Mouse (Mus musculus) cerebellum, adult 9-10 months (tissue): Measurements from ENCODE around the gene Capza1.
"Not testable (repeated sequence)": the region's sequence is repeated elsewhere in the genome, so short reads cannot be mapped to it uniquely, and the experiment has no call there.

ENCODE experiments used
- DNase-seq: peaks from one replicate; pipeline ENCODE4 v3.0.0; 2022

The Capza1 gene

DNA sequence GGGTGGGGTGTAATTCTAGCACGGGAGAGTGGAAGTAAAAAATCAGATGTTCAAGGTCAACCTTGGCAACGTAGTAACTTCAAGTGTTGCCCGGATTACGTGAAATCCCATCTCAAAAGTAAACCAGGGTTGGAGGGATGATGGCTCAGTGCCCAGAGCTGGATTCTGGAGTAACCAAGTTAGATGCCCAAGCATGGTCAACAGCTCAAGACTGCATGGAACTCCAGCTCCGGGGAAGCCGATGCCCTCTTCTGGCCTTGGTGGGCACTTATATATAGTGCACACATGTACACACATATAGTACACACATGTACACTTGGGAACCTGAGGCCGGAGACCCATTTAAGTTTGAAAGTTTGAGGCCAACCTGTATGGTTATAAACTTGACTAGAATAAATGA, 48.2 kb downstream of the Capza1 start:
- no peak for DNase-seq

DNA sequence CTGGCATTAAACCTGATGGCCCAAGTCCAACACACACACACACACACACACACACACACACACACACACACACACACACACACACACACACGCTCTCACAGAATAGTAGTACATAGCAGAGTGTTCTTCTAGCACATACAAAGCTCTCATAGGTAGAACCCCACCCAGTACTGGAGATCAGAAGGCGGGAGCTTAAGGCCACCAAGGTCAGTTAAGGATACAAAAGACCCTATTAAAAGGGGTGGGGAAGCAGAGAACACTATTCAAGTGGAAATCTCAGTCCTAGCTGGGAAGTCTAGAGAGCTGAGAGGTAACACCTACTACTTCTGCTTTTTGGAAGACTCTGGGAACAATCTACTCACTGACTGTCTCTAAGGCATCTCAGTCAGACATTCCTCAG, 49.0 kb downstream of the Capza1 start:
- DNase-seq, result no peak

DNA sequence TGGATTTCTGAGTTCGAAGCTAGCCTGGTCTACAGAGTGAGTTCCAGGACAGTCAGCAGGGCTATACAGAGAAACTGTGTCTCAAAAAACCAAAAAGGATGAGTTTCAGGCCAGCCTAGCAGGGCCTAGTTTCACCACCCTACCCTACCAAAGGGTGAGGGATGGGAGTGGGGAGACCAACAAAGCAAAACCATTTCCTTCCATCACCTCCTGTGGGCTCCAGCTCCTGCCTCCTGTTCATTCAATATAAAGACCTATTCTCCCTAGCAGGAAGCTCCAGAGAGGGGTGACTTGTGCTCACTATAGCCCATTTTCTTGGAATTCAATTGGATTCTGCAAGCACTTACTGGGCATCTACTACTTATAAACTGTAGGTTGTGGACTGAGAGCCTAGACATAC, 49.6 kb downstream of the Capza1 start:
- DNase-seq, result no peak

DNA sequence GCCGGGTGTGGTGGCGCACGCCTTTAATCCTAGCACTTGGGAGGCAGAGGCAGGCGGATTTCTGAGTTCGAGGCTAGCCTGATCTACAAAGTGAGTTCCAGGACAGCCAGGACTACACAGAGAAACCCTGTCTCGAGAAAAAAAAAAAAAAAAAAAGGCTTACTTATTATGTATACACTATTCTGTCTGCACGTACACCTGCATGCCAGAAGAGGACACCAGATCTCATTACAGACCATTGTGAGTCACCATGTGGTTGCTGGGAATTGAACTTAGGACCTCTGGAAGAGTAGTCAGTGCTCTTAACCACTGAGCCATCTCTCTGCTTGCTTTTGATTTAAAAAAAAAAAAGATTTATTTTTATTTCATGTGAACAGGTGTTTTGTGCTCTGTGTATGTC, 51.1 kb downstream of the Capza1 start:
- not testable (repeated sequence) for DNase-seq

DNA sequence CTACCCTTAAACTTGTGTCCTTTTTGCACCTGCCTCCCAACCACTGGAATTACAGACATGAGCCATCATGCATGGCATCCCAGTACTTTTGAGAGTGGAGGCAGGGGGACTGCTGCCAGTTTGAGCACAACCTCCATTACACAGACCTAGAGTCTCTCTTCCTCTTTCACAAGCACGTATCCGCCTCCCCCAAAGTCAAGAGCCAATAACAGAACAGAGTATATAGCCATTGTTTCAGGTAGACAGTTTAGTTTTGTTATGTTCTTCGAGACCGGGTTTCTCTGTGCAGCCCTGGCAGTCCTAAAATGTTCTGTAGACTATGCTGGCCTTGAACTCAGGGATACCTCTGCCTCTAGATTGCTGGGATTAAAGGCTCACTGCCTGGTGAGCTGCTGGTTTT, 52.1 kb downstream of the Capza1 start:
- DNase-seq, result no peak

DNA sequence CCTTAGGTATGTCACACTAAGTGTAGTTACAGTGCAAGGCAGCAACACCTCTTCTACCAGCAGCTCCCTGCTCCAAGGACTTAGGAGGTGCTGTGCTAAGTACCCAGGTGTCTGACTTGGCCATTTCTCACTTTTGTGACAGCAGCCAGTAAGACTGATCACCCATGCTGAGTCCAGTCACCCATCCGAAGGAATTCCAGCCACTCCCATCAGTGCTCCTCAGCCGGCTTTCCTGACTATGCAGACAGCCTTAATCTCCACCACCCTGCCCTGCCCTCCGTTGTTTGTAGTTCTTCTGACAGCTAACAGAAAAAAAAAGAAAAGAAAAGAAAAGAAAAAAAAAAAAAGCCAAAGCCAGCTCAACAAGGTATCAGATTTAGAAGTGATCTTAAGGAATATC, 52.6 kb downstream of the Capza1 start:
- no peak for DNase-seq

DNA sequence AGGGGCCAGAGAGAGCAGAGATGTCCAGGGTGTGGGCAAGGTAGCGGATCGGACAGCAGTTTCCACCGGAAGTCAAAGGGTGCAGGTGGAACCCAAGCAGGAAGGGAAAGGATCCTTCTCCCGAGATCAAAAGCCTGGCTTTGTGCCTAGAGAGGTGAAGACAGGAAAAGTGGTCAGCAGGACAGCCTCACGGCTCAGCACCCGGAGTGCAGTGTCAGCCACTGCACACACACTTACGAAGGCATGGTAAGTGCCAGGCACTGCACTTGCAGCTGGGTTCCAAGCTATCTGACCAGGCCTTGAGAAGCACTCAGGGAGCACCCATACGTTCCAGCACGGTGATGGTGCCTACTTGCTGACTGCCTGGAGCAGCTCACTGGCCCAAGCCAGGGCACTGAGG, 58.8 kb downstream of the Capza1 start:
- DNase-seq, result no peak

DNA sequence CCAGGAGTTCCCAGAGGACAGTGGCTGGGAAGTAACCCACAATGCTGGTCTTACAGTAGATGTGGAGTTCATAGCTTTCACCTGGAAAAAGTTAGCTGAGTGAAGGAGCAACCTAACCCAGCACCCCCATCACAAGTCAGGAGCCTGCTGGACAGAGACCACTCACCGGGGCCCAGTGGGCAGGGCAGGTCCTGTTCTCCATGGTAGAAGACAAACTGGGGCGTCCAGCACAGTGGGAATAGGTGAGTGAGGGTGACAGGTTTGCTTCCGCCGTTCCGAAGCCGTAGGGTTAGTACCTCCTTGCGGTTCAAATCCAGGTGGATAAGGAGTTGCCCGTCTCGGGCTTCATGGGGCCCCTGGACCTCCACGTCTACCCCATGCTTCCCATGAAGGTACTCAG, 60.0 kb downstream of the Capza1 start:
- no peak for DNase-seq

DNA sequence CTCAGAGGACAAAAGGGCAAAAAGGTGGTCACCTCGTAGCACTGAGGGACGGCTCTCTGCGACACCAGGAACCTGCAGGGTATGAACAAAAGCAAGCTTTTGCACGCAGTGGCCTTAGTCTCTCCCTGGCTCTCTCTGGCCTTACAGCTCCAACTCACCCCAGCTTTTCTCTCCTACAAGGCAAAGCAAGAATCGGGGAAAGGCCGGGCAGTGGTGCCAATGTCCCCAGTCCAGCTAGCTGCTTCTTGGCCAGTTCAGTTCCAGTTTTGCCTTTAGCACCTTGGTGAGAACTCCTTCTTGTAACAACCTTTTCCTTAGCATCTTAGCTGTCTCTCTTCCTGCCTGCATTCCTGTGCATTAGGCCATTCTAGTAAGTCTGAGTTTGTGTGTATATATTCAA, 62.8 kb downstream of the Capza1 start:
- DNase-seq, result no peak

DNA sequence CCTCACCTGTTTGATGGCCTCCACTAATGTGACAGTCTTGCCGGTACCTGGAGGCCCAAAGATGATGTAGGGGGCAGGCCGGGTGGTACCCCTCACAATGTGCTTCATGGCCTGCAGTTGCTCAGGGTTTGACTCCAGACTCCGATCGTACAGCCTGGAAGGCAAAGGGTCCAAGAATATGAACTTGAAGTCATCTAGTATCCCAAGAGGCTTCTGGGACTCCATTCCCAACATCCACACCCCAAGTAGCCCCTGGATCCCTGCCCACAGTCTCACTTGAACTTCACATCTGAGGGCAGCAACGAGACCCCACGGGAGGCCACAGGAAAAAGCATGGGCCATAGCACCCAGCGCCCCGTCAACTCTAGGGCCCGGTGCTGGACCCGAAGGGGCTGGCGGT, 63.6 kb downstream of the Capza1 start:
- no peak for DNase-seq

DNA sequence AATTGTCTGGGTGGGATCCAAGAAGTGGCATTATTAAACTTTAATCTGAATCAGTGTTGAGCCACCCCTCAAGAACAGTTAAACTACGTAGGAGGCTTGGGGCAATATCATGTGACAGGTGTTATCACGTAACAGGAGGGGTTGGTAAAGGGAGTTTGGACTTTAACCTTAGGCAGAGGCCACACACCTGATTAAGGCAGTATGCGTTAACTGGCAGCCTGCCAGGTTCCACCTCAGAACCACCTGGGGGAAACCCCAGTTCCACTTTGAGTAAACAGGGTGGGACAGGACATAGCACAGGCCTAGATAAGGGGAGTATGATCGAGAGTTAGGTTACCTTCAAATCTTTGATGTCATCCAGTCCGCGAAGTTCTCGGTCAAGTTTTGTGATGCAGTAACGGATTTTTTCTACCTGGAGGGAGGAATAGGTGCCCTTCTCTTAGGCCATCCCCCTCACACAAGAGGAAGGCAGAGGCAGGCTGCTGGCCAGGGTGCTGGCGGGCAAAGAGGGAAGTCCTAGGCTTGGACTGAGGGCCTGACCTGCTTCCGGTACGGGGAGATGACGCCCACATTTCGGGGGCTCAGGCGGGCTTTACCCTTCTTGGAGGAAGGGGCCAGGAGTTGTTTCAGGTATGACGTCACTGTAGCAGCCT, 67.7 kb downstream of the Capza1 start:
- no peak for DNase-seq

DNA sequence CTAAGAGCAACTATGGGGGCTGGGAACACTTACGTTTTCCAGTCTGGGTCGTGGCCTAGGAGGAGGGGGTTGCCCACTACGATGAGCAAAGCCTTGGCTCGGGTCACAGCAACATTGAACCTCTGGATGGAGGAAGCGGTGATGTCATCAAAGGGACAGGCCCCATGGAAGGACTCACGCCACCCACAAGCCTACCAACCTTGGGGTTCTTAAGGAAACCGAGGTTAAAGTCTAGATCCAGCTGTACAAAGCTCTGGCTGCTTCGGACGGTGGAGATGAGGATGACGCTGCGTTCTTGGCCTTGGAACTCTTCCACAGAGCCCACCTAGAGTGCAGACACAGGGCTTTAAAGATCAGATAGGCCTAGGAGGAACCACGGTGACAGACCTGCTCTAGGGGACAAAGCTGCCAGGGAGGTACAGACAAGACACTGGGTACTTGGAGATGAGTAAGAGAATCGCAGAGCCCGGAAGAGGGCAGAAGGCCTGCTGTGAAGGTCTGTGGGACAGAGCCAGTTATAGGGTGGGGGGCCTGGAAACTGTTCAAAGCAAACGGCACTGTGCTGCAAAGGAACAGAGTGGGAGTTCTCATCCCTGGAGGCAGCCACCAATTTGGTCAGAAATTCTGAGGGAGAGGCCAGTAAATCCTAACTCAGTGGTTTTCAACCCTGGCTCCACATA, 68.5 kb downstream of the Capza1 start:
- DNase-seq, result no peak

DNA sequence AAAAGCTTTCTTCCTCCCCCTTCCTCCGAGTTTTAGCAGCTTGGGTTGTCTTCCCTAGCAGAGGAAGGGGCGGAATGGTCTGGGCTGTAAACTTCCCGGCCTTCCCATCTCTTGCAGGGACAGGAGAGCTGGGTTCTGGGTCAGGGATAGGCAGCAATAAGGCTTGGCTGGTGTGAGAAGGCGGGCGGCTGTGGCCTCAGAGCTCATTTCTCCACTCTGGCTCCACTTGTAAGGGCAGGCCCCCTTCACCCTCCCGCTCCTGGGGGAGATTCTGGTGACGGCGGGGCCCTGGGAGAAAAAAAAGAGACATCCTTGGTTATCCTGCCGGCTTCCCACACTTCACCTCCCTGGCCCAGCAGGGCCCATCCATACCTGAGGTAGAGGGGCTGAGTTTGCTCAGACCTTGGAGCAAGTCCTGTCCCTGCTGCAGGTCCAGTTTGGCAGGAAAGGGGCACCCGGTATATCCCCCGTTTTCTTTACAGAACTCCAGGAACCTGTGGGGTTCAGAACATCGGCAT, 69.3 kb downstream of the Capza1 start:
- no peak for DNase-seq

DNA sequence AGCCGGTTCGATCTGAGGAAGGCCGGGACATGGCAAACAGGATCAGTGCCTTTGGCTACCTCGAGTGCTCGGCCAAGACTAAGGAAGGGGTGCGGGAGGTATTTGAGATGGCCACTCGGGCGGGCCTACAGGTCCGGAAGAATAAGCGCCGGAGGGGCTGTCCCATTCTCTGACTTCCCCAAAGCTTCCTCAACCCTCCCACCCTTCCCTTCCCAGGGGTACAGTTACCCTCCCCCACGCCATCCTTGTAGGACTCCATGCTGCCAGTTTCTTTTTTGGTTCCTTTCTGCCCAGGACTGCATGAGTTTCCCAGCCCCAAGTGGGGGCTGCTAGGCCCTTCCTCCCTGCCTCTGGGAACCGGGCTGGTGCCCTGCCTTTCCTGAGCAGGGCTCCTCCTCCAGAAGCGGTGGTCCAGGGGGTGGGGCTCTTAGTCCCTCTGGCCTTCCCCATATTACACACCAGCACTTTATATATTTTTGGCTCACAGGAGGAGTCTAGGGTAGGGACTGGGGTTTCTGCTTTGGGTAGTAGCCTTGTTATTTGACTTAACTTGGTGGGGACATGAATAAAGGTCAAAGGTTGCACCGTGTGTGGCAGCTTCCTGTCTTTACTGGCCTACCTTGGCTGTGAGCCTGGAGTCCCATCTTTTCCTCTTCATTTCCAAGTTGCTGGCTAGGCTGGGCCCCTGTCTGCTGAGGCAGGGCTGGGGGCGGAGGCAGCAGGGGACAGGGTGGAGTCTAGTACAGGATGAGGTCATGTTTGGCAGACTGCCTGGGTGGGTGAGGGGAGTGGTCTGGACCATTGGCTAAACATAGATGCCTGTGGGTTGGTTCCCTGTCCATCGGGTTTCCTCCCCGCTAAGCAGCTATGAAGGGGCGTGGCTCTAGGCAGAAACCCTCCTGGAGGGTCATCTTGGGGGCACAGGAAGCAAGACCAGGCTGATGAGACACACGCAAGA, 70.2 kb downstream of the Capza1 start:
- DNase-seq, result no peak

DNA sequence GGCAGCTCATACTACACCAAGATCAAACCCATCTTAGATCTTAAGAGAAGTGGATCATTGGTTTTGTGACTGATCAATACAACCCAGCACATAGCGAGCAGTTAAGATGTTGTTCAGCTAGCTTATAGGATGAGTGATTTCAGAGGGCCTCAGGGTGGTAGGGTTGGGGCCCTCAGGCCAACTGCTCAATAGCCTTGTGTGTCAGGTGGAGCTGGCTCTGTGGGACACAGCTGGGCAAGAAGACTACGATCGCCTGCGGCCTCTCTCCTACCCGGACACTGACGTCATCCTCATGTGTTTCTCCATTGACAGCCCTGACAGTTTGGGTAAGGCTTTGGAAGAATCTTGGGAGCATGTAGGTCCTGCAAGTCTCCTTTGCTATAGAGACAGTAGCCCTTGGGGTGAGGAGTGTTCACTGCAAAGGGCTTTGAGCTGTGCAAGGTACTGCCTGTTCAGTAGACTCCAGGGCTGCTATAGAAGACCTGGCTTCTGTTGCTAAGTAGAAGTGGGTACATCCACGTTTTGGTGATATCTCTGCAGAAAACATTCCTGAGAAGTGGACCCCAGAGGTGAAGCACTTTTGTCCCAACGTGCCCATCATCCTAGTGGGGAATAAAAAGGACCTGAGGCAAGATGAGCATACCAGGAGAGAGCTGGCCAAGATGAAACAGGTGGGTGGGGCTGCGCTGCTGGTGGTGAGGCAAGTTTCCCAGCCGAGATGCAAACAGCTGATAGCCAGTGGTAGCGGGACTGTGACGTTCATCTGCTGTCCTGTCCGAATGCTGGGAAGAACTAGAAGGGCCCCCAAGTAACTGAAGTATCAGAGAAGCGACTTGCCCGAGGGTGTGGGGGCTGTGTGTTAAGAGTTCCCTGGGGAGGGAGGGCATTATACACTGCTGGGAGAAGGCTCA, 71.7 kb downstream of the Capza1 start:
- no peak for DNase-seq

DNA sequence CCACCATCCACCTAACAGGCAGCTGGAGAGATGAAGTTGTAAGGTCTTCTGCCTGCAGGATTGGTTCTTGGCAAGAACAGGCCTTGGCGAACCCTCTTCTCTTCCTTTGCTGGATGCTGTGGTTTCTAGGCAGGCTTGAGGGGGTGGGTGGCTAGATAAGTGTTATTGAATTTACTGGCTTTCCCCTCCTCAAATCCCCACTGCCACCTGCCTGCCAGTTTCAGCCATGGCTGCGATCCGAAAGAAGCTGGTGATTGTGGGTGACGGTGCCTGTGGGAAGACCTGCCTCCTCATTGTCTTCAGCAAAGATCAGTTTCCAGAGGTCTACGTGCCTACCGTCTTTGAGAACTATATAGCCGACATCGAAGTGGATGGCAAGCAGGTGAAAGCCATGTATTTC, 72.6 kb downstream of the Capza1 start:
- DNase-seq, result no peak

DNA sequence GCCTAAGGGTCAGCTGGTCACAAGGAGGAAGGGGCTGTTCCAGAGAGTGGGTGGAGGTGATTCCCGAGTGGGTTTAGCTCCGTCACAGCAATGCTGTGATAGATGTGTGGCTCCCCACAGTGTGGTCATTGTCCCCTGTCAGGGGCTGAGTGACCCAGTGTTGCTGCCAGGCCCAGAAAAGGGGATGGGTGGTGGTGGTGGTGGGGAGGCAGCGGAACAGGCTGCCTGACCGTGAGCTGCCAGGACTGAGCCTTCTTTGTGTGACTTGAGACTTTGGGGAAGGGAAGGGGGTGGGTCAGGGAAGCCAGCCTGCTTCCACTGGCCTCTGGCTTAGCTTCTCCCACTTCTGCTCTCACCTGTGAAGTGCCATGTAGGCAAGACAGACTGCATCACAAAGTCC, 73.3 kb downstream of the Capza1 start:
- DNase-seq, result no peak

DNA sequence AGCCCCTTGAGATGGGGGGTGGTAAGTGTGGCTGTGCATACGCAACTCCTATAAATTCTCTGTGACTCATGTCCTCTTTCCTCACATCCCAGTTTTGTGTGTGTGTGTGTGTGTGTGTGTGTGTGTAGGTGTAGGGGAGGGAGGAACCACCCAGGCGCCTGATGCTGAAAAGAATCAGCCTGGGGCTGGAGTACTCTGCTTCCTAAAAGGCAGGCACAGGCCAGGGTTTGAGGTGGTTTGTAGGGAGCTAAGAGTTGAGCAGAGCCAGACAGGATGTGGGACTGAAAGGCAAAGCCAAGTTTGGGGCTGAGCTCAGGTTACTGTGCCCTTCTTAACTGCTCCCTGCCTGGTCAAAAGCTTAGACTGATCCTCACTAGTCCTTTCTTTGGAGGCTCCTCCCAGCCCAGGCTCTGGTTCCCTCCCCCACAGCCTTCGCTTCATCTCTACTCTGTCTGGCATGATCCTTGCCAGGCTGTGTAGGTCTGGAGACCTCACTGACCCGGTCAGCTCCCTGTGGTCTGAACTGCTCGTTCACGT, 73.8 kb downstream of the Capza1 start:
- no peak for DNase-seq

DNA sequence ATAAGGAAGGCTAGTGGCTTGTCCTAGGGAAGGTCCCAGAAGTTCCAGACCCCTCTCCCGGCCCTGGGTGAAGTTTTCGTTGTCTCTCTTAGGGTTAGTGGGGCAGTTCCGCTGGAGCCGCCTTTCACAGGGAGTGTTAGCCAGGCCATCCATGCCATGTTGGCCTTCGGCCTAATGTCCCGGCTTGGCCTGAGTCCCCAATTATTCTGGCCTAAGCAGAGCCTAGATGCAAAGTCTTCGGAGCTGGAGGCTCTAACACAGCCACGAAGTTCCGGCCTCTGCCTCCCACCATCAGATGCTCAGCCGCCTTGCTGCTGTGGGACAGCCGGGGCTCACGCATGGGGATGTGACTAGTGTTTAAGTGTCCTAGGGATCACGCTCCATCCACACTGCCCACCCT, 74.5 kb downstream of the Capza1 start:
- DNase-seq, result no peak

DNA sequence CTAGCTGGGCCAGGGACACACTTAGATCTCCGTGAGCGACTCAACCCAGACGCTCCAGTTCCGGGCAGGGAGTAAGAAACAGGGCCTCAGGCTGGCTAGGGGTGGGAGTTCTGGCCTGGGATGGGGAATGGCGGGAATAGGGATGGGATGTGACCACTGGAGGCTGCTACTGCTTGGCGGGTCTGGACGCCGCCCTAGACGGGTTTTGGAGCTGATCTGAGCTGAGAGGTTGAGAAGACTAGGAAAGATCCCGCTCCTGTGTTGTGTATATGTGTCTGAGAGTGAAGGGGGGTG, 75.0 kb downstream of the Capza1 start:
- DNase-seq, result no peak

DNA sequence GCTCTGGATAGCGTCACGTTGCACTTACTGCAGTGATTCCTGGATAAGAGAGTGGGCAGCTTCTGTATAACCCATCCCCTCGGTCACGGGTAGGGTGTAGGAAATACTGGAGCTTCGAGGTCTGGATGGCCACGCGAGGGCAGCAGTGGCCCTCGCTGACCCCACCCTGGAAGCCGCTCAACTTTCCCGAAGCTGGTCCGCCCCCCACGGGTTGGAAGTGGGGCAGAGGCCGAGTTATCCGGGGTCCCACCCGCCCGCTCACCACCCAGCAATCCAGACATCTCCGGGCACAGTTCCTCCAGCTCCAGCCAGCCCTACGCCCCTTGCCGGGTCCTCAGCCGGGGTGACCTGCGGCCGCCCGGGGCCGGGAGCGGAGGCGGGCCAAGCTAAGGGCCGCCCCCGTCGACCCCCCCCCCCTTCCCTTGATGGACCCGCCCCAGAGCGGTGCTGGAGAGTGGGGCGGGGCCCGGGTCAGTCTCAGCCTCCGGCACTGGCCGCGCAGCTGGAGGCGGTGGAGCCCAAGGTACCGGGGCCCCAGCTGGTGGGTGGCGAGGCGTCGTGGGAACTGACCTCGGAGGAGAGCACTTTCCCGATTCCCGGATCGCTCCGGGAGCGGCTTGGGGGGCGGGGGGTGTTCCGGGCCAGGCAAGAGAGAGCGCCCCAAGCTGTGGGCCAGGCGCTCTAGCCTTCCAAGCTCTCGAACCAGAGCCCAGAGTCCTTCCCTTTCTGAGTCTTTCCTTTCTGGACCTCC, 75.6 kb downstream of the Capza1 start:
- DNase-seq, result peak; percentile 39

DNA sequence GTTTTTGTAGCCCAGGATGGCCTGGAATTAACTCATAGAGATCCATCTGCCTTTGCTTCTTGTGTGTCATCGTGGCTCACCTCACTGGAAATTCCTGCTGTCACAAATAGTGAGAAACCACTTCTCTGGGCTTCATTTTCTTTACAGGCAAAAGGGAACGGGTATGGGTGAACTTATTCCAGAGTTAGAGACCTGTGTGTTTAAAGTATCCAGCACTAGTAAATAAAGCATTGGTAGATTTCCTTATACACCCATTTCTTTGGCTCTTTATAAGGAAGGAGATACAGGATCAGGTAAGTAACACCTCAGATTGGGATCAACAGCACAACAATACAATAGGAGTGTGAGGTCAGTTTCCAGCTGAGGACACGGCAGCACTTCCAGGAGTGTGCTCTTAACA, 76.2 kb downstream of the Capza1 start, which contains the start of gene Rhoc:
Gene Rhoc, plus strand, starts transcription at position 301 of the 400 bp plus-strand sequence.
- DNase-seq, result no peak
